Mouse (Mus musculus) liver, postnatal 0 days (tissue): ENCODE measurements around the gene Ubash3b.

Experiments
- CTCF ChIP-seq: sonication (generic); IDR thresholded peaks from 2 replicates; pipeline ENCODE4 v1.5.1; 2016; ENCODE audit warnings: antibody characterized with exemption, low read depth
- EP300 ChIP-seq: IDR thresholded peaks from 2 replicates; pipeline ENCODE4 v1.6.1; 2016; ENCODE audit warnings: antibody characterized with exemption, low read depth, mild to moderate bottlenecking

DNA sequence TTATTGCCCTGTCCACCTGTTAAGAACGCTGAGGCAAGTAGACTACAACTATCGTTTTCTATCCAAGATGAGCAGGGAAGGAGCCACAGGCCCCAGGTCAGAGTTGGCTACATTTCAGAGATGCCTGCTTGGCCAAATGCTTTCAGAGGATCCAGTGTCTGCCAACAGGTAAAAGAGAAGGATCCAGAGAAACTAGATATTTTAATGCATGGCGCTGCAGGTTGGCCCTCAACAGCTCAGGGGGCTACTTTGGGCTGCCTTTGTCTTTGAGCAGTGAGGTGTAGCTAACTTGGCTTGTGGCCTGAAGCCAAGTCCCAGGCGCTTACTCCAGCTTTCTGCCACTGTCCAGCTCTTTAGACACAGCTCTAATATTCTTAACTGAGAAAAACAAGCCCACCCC is 10.0 kb downstream of the Ubash3b start:
- TF ChIP-seq CTCF: no peak
- no peak for TF ChIP-seq EP300
